Mouse (Mus musculus) thymus, postnatal 4 days (tissue): ENCODE data around the gene Prom1.
A peak's percentile ranks its signal among the peaks of the same experiment; 100 is the strongest.

Source experiments
- DNase-seq: peaks from one replicate; pipeline ENCODE4 v3.0.0; 2021

The Prom1 gene

DNA sequence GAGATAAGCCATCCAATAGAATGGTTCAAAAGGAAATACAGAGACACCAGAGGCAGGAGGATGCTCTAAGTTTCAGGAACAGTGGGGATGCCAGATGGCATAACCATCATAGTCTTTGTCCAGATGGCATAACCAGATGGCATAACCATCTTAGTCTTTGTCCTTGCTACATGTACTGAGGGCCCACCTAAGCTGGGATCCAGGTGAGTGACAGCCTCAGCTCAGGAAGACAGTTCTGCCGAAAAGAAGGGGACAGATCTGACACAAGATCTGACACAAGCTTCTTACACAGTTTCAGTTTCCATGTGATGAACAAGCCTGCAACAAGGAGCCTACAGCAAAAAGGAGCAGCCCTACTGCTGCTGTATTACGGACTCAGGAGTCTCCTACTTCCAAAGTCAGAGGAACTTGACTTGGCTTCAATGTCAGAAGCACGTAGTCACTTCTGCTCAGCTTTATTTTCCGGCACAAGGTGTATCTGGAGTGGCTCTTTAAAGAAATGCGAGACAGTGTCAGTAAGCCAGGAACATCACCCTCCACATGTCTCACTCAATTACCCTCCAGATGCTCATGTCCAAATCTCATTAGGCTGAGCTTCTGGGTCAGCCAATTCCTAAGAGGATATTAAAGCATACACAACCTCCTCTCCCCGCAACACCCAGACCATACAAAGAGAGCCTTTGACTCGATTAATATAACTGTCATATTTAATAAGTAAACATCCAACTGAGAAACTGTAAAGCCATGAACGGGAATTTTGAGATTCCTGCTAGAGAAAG lies 21.4 kb downstream of the Prom1 start:
- DNase-seq = no peak

DNA sequence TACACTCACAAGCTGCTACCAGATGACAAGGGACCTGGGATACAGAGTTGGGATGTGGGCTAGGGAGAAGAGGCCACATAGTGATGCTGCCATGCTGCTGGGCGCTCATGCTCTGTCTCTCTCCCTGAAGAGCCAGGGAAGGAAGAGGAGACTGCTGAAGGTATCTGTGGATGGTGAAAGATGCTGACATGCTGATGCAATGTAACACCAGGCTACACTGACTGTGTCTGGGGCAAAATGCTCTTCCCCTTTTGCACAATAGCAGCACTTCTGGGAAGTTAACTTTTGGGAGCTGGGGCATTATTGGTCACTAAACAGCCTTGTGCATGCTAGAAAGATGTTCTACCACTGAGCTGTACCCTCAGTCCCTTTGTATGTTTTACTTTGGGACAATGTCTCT lies 26.4 kb downstream of the Prom1 start:
- DNase-seq = no peak

DNA sequence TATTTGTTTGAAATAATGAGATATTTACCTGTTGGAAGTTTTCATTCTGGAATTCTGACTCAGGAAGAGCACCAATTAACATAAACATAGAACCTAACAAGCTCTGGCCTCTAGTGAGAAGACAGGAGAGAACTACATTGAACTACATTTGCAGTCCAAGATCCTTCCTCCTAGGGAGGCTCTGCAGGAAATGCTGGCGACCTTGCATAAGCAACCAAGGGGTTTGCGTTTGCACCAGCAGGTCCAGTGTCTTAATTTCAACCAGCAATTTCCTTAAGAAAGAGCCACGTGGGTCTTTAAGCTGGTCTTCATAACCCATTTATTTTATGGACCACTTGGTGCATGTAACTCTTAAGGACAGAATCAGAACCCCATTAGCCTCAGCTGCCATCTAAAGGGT lies 28.2 kb downstream of the Prom1 start:
- DNase-seq = no peak

DNA sequence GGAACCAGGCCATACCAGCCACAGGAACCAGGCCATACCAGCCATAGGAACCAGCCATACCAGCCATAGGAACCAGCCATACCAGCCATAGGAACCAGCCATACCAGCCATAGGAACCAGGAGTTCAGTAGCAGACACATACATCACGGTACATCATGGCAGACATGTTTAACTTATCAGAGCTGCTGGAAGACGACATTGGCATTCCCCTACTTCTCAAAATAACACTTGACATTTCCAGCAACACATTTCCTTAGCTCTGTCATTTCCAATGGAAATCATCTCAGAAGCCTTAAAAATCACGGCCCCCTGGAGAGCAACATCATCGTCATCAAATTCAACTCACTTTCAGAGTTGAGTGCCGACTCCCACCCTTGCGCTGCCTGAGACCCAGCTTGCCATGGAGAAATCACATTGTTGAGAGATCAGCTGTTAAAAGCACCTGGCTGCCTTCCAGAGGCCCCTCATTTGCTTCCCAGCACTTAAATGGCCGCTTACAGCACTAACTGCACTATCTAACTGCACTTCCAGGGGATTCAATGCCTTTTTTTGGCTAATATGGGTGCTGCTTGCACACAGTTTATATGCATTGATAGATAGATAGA lies 31.2 kb downstream of the Prom1 start:
- no peak for DNase-seq

DNA sequence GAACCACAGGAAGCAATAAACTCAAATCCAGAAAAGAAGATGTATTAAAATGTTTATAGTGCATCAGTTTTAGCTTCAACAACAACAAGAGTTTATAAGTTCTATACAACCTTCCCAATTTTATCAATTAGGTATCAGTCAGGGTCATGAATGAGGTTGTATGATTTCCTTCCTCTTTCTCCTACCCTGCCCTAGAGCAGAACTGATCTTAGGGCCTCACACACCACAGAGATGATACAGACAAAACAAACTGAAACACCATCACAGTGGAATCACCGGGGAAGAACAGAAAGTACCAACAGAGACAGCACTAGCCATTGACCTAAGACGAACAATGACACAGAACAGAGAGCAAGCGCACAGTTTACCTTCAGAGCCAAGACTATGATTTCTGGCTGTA lies 43.6 kb downstream of the Prom1 start:
- no peak for DNase-seq

DNA sequence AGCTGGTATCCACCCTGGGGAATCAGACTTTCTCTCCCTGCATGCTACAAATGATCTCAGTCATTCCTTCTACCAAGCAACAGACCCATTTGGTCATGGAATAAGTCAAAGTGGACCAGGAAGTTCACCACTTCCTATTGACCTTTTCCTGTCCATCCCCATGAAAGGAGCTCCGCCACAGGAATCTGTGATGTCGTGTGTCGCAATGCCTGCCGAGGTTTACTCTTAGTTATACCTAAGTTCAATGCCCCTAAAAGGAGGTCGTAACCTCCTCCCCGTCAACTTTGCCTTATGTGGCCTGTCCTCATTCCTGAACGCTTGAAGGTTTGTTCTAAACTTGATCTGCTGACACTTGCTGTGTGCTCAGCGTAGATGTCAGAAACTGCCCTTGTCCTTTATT lies 51.6 kb downstream of the Prom1 start:
- DNase-seq = no peak

DNA sequence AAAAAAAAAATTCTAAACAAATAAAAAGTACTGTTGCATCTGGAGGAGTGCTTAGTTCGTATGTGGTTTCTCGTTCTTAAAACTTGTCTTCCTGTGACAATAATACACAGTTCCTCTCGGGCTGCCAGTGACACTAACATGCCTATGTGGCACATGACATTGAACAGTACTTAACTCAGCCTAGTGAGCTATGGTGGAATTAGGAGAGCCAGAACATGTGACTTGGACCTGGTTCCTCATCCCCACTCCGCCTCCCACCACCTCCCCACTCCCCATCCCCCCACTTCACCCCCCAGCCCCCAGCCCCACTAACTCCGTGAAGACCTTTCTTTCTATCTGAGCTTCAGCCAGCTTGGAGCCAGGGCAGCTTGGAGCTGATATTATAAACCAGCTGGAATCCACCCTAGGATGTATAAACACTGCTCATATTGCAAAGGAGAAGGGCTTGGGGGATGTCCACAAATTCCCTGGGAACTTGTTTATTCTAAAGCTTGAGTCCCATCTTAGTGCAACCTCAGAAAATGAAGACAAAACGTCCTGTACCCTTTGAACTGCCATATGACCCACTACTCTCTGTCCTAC lies 52.3 kb downstream of the Prom1 start:
- no peak for DNase-seq

DNA sequence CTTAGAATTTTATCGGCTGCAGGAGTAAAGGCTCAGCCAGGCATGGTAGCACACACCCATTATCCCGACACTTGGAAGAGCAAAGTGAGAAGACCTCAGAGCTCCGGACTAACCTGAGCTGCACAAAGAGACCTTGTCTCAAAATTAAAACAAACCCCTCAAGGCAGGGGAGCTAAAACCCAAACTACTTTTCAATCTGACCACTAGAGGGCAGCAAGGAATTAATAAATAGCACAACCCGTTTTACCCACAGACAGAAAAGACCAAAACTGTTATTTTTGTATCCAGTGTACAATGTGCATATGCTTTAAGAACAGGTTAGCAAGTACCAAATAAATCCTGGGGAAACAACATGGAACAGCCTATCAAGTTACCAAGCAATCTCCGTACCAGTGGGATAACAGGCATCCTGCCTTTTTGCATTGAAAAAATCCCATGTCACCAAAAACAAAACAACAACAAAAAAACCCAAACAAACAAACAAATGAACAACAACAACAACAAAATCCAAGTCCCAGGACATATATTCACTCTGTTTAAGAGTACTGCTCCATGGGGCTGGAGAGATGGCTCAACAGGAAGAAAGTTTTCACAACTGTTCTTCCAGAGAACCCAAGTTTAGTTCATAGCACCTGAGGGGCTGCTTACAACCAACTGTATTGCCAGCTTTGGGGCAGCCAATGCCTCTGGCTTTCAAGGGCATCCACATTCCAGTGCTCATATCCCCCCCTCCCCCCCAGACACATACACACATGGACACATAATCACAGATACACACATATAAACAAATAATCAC lies 53.1 kb downstream of the Prom1 start:
- DNase-seq = no peak

DNA sequence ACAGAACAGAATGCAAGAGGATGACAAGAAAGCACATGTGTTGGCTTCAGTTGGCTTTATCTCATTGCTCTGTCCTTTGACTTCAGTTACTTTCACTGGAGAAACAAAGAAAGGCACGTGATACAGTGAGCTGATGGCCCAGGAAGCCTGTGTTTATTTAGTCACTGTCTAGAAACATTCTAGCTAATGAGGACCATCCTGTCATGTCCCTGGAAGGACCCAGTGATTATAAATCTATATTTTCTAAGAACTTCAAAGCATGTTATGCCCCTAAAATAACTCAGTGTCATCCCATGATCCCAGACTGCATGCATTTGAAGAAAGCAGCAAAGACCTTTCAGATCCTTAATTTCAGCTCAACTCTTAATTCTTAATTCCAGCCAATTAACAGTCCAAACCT lies 60.1 kb downstream of the Prom1 start:
- DNase-seq = no peak

DNA sequence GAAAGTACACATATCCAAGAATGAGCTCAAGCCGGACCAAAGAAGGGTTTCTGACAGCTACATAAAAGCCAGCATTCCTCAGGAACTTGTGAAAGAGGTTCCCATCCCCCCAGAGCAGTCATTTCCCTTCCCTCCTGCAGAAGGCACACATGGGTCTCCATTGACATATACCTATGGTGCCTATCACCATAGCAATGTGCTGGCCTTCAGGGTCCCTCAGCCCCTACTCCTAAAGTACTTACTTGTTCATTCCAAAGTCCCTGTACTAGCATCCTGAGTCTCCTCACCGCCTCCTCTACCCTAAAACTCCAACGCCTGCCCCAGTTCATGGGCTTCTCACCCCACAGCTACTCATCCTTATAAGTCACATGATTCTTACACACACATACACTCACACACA lies 60.8 kb downstream of the Prom1 start:
- DNase-seq = no peak

DNA sequence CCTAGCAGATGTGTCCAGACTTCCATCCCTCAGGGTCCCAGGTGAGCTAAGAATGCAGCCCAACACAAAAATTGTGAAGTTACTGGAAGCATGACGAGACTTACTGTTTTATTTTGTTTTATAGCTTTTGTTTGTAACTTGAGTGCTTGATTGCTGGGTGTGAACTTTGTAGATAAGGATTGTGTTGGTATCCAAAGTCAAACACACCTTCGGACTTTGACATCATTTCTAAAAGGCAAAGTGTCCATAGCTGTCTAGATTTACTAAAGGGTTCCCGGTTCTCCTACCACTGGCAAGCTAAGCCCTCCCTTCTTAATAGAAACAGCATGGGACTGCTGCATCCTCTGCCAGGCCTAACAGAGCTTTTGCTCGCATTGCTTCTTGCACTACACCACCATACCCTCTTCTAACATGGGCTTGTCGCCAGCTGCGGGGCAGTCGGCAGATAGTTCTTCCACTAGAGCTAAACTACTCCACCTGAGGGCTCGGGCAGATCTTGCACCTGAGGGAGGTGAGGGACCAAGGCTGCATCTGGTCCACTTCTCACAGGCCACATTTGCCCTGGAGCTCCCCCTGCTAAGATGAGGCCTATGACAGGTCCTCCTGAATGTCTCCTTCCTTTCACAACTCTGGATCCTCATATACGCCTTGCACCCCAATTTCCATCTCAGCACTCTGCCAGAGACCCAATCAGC lies 103.4 kb downstream of the Prom1 start:
- DNase-seq = no peak

DNA sequence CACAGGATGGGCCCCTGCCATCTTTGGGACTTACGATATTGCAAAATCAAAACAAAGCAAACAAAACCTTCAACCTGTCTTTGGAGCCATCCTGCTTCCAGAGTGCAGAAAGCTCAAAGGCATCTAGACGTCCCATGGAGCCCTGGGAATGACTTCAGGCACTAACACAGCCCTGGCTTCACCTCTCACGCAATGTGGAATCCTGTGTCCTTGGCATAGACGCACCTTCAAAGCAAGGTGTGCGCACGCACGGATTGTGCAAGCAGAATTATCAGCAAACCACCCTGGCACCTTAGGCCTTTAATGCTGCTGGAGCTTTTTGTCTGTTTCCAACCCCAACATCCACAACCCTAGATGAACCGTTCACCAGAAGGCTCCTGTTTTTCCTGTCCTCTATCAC lies 104.2 kb downstream of the Prom1 start:
- no peak for DNase-seq

DNA sequence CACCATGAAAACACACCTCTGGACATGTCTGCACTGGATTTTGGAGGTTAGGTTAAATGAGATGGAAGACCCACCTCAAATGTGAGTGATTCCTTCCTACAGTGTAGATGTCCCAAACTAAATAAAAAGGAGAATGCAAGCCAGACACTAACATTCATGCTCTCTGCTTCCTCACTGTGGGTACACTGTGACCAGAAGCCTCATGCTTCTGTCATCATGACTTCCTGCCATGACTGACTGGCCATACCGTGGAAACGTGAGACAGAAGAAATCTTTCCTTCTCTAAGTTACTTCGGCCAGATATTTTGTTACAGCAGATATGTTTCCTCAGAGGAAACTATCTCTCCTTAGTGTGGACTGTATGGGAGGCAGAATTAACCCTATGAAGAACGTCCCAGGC lies 105.7 kb downstream of the Prom1 start:
- no peak for DNase-seq

DNA sequence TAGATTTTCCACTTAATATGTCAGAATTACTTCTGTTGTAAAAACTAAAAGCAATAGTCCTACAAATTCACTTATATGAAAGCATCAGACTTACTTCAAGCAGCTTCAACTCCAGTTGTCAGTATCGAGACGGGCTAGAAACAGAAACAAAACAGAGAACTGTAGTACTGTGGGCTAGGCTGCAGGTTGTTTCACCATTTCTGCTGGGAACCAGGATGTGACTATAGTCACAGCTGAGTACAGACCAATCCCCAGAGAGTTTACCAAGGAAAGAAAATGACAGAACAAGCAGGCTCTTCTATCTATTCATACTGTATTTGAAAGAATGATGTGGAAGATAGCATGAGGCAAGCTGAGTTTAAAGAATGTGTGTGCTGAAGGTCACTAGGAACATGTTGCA lies 106.9 kb downstream of the Prom1 start:
- DNase-seq = no peak

DNA sequence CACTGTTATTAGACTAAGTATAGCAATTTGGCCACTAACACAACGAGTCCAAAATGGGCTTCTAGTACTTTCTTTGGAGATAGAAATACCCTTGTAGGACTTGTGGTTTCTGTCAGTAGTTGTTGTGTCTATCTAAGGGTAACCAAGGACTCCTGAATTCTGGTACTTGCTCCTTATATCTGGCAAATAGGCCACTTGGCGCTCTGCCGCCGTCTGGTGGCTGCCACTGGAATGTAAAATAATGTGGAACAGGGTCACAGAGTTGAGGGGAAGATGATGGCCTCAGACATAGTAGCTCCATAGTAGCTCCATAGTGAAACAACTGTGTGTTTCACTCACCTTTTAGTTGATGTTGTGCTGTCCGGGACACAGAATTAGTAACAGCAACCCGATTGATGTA lies 111.5 kb downstream of the Prom1 start:
- DNase-seq = peak; percentile 88

DNA sequence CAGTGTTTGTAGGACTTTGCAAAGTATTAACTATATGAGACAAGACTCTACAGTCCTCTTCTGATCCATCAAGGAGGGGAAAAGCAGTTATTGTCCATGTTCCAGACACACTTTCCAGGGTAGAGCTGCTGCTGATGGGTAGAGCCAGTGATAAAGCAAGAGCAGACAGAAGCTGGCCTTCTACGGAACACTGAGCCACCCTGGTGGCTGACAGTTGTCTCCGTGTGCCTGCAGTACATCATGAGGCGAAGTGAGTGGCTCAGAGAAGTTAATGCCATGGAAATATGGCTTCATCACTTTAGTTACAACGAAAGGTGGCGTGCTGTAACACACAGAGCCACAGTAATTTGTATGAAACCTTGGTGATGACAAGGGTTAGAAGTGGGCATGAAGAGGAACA lies 112.8 kb downstream of the Prom1 start:
- DNase-seq = peak; percentile 57

DNA sequence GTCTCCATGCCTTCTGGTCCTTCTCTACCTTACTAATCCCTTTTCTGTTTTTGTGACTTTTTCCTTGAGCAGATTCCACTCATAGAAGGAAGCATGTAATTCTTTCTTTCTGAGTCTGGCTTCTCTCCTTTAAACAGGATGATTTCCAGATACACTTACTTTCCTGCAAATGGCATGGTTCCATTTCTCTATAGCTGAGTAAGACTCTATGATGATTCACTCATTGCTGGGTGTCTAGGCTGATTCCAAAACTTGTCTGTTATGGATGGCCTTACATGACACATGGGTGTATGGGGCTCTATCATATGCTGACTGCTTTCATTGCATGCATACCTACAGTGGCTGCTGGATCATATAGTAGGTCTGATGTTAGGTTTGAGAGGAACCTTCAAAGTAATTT lies 115.6 kb downstream of the Prom1 start:
- DNase-seq = no peak

DNA sequence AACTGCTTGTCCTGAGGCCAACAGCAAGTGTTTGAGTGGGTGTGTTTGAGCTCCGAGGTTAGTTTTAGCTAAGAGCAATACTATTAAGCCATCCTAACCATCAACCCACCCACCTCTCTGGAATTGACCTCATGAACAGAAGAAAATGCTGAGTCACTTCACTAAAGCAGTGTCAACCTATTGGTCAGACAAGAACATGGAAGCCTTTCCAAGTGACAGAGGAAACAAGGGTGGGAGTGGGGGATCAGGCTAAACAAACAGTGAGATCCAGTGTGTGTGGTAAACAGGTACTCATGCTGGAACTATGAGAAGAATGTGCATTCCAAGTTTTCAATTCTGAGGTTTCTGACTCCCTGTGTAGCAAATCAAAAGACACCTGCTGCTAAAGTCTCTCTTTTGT lies 118.9 kb downstream of the Prom1 start:
- no peak for DNase-seq

DNA sequence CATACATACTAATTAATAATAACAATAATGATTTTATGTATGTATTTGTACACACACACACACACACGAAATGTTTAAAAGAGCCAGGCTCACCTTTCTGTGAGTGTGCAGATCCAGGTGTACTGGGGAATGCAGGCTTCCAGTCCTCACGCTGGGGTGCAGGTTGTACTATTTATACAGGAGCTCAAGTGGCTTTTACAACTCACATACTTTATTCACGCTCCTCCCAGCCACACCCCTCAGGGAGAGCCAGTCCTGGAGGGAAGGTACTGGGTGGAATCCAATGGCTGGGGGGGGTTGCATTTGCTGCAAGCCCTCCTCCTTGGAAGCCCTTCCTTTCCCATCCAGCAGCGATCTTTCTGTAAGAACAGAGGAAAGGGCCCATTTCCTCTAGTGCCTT lies 120.2 kb downstream of the Prom1 start, which contains the start of gene Fgfbp1:
Fgfbp1 (minus strand) TSS at position 160 of the 400 bp plus-strand sequence.
- no peak for DNase-seq

DNA sequence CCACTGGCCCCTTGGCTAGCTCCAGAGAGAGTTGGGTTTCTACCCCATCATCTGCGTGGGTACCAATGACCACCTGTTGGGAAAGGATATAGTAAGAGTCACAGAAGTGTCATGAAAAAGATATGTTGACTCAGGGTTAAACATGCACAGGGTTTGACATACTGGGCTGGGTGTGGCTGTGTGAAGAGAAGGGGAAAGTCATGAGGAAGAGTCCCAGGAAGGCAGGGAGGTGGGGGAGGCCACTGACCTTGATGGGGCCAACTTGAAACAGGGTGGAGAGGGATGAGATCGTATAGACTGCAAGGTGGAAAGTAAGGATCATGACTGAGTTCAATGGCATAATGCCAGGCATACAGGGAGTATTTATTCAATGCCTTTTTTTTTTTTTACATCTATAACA lies 121.4 kb downstream of the Prom1 start:
- no peak for DNase-seq

DNA sequence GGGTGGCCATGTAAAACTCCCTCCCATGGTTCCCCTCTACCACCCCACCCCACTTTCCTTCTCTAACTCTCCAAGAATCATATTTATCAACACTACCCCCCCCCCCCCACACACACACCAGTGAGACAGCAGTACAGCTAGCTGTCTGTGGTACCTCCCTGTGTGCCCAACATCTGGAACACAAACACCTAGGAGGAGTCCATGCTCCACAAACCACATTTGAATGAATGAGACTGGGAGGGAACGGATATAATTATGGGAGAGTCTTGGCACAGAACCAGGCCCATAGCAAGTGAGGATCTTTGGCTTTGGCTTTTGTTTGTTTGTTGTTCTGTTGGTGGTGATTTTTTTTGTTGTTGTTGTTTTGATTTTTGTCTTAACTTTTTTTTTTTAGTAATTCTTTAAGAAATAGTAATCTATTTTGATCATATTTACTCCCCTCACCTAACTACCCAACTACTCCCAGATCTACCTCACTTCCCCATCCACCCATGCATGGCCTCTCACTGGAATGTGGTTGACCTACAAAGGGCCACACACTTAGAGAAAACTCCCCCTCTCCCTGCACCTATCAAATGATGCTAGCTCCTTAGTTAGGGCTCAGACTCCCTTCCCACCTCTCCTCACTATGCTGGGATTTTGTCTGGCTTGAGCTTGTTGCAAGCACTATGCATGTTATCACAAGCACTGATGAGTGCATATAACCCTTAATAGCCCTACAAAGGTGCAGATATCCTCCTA lies 124.8 kb downstream of the Prom1 start:
- no peak for DNase-seq

DNA sequence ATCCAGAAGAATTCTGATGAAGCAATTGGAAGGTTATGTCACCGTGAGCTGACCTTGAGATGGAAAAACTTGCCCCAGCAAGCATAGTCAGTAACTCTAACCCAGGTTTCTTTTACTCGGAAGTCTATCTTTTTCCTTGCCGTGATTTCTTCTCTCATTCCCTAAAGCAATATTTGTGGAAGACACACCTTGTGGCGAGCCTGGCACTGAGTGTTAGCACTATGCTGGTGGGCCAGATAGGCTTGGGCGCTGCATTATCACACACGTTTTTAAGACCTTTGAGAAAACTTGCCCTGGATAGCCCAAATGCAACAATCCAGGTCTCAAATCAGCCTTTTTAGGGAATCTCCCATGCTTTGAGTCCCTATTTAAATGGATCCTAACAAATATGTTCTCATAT lies 127.7 kb downstream of the Prom1 start:
- DNase-seq = no peak
